Mouse (Mus musculus) layer of hippocampus, adult 2 months (tissue): ENCODE measurements around the gene Kif26b. TPM values are rescaled to one million over a fixed set of nuclear protein-coding genes. Genes with fewer than 3 reads are reported as not detected.

Experiments used
- DNase-seq, 2 experiments: peaks; one replicate each; pipeline ENCODE4 v3.0.0; 2022; ENCODE audit warnings: low spot score in 2 of 2
- H3K27ac ChIP-seq: fragments of 200-600 bp; 2 replicates; pipeline ENCODE4 v1.8.1; 2022
- H3K4me3 ChIP-seq: fragments of 200-600 bp; 2 replicates; pipeline ENCODE4 v1.8.1; 2022; ENCODE audit warnings: mild to moderate bottlenecking
- CTCF ChIP-seq: fragments of 200-600 bp; conservative IDR thresholded peaks from 2 replicates; pipeline ENCODE4 v1.8.1; 2022; ENCODE audit warnings: antibody characterized with exemption, mild to moderate bottlenecking, moderate library complexity
- total RNA-seq, 2 experiments: library from RNA; stranded (reverse); gene quantifications; 2 replicates each; pipeline ENCODE4 v1.2.3; 2021

Kif26b gene
- total RNA-seq, 2 experiments from 2014 or later, result 21.3 to 23.8 TPM

DNA sequence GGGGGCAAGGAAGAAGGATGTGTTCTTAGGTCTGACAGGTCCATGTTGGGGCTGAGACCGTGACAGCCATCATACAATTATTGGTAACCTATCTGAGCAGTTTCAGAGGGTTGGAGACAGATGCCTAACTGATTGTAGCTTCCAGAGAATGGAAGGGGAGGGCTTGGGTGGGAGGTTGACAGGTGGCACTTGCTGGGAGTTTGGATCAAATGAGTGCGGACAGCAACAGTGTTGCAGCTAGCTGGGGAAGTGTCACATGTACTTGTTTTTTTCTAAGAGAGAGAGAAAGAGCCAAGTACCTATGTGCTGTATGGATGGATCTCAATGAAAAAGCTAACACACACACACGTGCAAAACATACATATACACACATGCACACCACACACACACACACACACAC is 291.2 kb downstream of the Kif26b start:
- DNase-seq, result no peak
- TF ChIP-seq CTCF, result no peak
- Histone ChIP-seq H3K27ac (peak overlapping the region; percentile 72), H3K4me3 (no peak overlapping the region)

DNA sequence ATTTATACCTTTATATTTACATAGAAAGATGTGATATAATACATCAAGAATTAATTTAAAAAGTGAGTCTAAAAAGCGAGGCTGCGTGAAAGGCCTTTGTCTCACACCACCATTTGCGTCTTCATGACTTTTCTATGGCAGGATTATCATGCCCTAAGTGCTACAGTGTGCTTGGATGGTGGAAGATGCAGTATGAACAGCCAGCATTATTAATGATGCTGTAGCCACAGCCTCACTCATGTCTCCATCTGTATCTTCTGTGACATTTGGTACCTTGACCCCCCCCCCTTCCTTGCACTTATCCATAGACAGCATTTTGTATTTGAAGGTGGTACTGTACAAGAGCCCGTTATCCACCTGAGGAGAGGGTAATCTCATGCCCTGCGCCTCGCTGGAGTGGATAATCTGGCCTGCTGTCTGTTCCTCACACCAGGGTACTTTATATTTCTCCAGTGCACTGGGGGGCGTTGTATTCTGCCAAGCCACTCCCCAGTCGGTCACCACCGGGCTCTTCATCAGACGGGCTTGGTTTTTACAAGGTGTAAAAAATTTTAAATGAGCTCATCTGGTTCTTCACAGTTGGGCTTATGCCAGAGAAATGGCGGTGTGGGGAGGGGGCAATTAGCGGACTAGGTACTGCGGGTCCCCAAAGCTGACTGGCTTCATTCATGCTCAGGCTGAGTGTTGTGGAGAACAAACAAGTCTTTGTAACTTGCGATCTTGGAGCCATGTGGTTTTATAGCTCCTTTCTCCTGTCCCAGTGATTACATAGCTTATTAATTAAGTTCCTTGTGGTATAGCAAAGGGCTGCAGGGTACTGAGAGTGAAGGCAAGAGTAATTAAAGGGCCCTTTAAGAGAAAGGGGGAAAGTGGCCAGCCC is 291.9 kb downstream of the Kif26b start:
- TF ChIP-seq CTCF, result no peak
- Histone ChIP-seq H3K4me3 (no peak overlapping the region), H3K27ac (peak overlapping the region; percentile 4; the same call in 1 of the 2 replicates)
- DNase-seq, result no peak

DNA sequence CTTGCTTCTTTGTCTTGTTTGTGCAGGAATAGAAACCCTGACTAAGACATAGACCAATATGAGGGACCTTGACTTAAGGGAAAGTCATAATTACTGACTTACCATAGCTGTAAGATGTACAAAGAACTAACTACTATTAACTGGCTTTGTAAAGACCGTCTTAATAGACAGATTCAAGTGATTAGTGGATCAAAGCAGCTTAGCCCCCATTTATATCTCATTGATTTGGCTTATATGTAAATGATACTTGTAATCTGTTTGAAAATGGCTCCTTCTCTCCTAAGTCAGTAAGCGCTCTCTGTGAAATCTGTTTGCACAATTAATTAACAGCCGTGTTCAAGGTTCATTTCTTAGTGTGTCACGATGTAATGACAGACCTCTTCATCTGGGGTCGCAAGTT is 295.9 kb downstream of the Kif26b start:
- no peak for DNase-seq
- Histone ChIP-seq H3K4me3 (no peak overlapping the region), H3K27ac (no peak overlapping the region)
- no peak for TF ChIP-seq CTCF

DNA sequence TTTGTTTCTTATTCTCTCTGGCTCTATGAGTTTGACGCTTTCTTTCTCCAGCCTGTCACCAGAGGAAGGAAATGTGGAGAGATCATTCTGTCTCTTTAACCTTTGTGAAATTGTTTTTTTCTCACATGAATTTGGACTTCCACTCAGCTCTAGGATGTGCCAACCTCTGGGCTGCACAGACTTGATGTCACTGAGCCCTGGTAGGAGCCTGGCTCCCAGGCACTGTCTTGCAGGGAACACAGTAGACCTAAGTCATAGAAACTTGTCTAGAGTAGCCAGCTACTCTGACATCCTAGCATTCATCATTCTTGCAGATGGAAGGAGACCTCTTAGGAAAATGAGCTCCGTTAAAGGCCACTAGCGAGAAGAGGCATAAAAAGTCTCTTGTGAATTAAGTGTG is 298.3 kb downstream of the Kif26b start:
- DNase-seq, result no peak
- Histone ChIP-seq H3K27ac (no peak overlapping the region), H3K4me3 (no peak overlapping the region)
- TF ChIP-seq CTCF, result no peak

DNA sequence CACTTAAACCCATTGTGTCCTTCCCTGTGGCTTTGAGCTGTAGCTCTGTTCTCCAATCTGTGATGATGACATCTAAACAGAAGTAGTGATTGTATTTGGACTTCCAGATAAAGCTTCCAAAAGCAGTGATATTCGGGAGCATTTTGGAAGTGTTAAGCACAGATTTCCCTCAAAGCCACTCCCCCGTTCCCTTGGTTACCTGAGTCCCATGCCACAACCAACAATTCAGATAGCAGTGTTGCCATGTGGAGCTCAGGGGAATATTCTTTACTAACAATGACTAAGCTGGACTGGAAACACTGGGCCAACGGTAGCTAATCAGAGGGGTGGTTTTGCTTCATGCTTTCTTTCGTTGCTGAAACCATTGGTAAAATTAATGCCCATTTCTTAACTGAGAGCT is 300.5 kb downstream of the Kif26b start:
- peak; percentile 60 to 71 for DNase-seq
- H3K27ac ChIP-seq, result peak overlapping the region; percentile 75
- no peak for TF ChIP-seq CTCF
- H3K4me3 ChIP-seq, result no peak overlapping the region

GRCm38 (mm10) chr1:178832571-178832970 is 303.6 kb downstream of the Kif26b start:
- no peak for DNase-seq
- no peak for TF ChIP-seq CTCF
- Histone ChIP-seq H3K4me3 (no peak overlapping the region), H3K27ac (no peak overlapping the region)

GRCm38 (mm10) chr1:178835805-178836204 is 306.9 kb downstream of the Kif26b start:
- no peak for DNase-seq
- no peak for TF ChIP-seq CTCF
- H3K4me3 ChIP-seq, result no peak overlapping the region
- peak overlapping the region; percentile 65; the same call in 1 of the 2 replicates for H3K27ac ChIP-seq

GRCm38 (mm10) chr1:178836998-178837397 is 308.1 kb downstream of the Kif26b start:
- H3K27ac ChIP-seq, result no peak overlapping the region
- no peak for DNase-seq
- no peak for TF ChIP-seq CTCF
- no peak overlapping the region for H3K4me3 ChIP-seq

DNA sequence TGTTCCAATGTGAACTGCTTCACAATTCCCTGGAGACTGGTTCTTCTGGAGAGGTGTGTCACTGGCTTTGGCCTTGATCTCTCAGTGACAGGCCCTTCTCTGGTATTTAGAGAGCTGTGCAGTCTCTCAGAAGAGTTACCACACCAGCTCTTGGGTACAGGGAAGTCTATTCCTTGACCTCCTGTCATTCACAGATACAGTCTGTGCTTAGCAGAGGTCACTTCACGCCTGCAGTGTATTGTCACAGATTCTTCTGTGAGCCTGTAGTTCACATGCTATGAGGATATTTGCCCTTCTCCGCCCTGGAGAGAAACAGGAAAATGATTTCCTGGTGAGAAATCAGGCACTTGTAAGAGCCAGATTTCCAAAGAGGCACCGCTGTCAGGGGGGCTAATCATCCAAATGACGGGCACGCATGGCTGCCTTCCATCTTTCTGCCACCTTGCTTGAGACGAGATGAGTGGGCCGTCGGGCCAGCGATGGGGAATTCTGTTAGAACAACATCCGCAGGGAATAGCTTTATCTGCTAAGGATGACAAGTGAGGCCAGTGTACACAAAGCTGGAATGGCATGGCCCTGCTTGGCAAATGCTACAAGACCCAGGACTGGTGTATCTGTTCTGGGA is 309.9 kb downstream of the Kif26b start:
- no peak for TF ChIP-seq CTCF
- no peak overlapping the region for H3K4me3 ChIP-seq
- no peak for DNase-seq
- H3K27ac ChIP-seq, result peak overlapping the region; percentile 4; the same call in 1 of the 2 replicates

DNA sequence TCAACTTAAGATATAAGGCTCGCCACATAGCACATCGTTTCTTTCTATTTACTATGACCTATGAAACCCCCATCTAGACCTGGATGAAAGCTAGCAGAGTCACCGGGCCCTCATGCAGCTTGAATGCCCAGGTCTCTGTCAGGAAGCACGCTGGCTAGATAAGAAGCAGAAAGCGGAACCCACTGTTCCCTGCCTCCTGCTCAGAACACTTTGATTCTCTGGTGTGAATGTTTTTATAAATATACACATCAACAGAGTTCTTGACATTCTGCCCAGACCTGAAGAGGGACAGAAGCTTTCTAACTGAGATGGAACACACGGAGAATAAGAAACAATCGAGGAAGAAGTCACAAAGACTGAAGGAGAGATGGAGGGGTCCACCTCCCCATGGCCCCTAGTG is 311.4 kb downstream of the Kif26b start:
- no peak for TF ChIP-seq CTCF
- no peak overlapping the region for H3K4me3 ChIP-seq
- DNase-seq, result no peak
- H3K27ac ChIP-seq, result no peak overlapping the region

GRCm38 (mm10) chr1:178844839-178845238 is 315.9 kb downstream of the Kif26b start:
- H3K27ac ChIP-seq, result no peak overlapping the region
- no peak overlapping the region for H3K4me3 ChIP-seq
- DNase-seq, result no peak
- TF ChIP-seq CTCF, result no peak

GRCm38 (mm10) chr1:178847569-178847968 is 318.6 kb downstream of the Kif26b start:
- H3K4me3 ChIP-seq, result no peak overlapping the region
- H3K27ac ChIP-seq, result no peak overlapping the region
- no peak for DNase-seq
- no peak for TF ChIP-seq CTCF

DNA sequence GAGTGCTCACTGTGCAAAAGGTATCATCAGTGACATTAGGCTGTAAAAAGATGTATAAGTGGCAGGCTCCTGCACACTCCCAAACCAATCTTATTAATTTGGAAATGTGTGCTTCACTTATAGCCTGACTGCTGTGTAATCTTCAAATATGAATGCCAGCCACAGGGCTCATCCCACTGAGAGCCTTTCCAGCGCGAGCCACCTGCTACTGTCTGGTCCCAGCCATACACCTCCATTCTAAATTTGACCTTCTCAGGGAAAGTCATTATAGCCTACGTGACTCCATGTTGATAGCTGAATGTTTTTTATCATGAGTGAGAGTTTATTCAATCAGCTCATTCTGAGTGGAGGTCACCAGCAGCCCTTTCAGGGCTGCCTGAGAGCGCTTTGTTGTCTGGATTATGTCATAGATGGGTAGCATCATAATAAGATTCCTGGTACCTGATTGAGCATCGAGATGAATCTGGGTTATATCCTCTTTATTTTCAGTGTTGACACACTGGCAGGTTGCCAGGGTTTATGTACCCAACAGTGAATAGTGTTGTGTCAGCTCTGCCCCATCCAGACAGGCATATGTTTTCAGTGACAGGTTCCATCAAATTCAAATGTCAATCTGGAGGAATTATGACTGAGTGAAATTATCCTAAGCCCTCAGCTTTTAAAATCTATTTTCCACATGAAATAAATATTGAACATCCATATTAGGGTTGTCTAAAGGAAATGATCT is 319.6 kb downstream of the Kif26b start:
- DNase-seq, result no peak
- TF ChIP-seq CTCF, result no peak
- Histone ChIP-seq H3K4me3 (no peak overlapping the region), H3K27ac (no peak overlapping the region)
